Comparison of ENCODE assay signal across 8 mouse cellular contexts in the genomic region with DNA sequence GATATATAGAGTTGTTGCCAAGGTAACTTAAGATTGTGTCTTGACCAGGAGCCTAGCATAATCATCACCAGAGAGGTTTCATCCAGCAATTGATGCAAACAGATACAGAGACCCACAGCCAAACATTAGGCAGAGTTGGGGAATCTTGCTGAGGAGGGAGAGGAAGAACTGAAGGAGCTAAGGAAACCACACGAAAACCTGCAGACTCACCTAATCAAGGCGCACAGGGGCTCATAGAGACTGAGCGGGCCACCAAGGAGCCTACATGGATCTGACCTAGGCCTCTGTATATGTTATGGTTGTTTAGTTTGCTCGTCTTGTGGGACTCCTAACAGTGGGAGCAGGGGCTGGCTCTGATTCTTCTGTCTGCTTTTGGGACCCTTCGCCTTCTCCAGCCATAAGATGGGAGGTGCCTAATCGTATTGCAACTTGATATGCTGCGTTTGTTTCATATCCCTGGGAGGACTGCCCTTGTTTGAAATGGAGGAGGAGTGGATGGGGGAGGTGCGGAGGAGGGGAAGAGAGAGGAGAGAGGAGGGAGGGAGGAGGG. TPM values are rescaled to one million over a fixed set of nuclear protein-coding genes. Genes with fewer than 3 reads are reported as not detected.
A peak's percentile ranks its signal among the peaks of the same experiment; 100 is the strongest.
DNase-seq lines count a peak whose midpoint lies in the region; ATAC-seq and TF ChIP-seq lines count a peak whose summit lies in the region.

No protein-coding gene starts in this region.

- H3K27me3 ChIP-seq in intestine, embryonic 16.5 days (replicated peaks; ENCODE audit: control insufficient read depth, insufficient read depth, low read length): no peaks in the 10 kb centered on the region
- no peaks in the 10 kb centered on the region for H3K27me3 ChIP-seq in stomach, postnatal 0 days (ENCODE audit: control insufficient read depth, insufficient read depth, low read length)

- ATAC-seq in cerebellum, adult (ENCODE audit: insufficient number of reproducible peaks, low FRiP score, low TSS enrichment): peak; percentile 46; the same call in 1 of the 2 replicates
- peak; percentile 54; the same call in 1 of the 2 replicates for ATAC-seq in intestine, embryonic 16.5 days
- no peak for ATAC-seq in stomach, postnatal 0 days (ENCODE audit: low FRiP score, low TSS enrichment)
- ATAC-seq in monocyte, adult 5-6 weeks (replicated peaks; ENCODE audit: insufficient number of reproducible peaks, low FRiP score, low TSS enrichment, poor library complexity, severe bottlenecking): no peak
- no peak for ATAC-seq in megakaryocyte progenitor cell, adult 5-6 weeks (replicated peaks; ENCODE audit: poor library complexity)

- TF ChIP-seq CTCF in lung, adult 2 months (IDR thresholded peaks at IDR 0.05; ENCODE audit: insufficient read depth, low read length): no peak
- no peak for TF ChIP-seq CTCF in stomach, postnatal 0 days (IDR thresholded peaks at IDR 0.05; ENCODE audit: low read depth)

- H3K4me3 ChIP-seq in lung, adult 2 months (replicated peaks; ENCODE audit: extremely low read depth, low read depth, low read length): no peak overlapping the region
- no peak overlapping the region for H3K4me3 ChIP-seq in intestine, embryonic 16.5 days (ENCODE audit: low read length)
- no peak overlapping the region for H3K4me3 ChIP-seq in stomach, postnatal 0 days (ENCODE audit: low read depth, low read length)

- H3K4me2 ChIP-seq in intestine, embryonic 16.5 days (ENCODE audit: low read depth, low read length): peak overlapping the region; percentile 32
- peak overlapping the region; percentile 6; the same call in 1 of the 2 replicates for H3K4me2 ChIP-seq in stomach, postnatal 0 days (replicated peaks; ENCODE audit: low read depth)

- no peaks in the 10 kb centered on the region for H3K36me3 ChIP-seq in intestine, embryonic 16.5 days (ENCODE audit: control insufficient read depth, insufficient read depth, low read length)
- no peaks in the 10 kb centered on the region for H3K36me3 ChIP-seq in stomach, postnatal 0 days (ENCODE audit: control insufficient read depth, insufficient read depth, low read length)

- H3K27ac ChIP-seq in intestine, embryonic 16.5 days (ENCODE audit: low read length): peak overlapping the region; percentile 61
- no peak overlapping the region; the same call in 1 of the 2 replicates for H3K27ac ChIP-seq in stomach, postnatal 0 days (replicated peaks)

- H3K9me3 ChIP-seq in intestine, embryonic 16.5 days (ENCODE audit: control insufficient read depth, low read length): no peaks in the 10 kb centered on the region
- no peaks in the 10 kb centered on the region for H3K9me3 ChIP-seq in stomach, postnatal 0 days (ENCODE audit: control insufficient read depth, low read length)

- no peak for DNase-seq in cerebellum, postnatal 4 days (ENCODE audit: low spot score in 2 of 2)
- DNase-seq in lung, postnatal 10 days: peak; percentile 36
- no peak for DNase-seq in lung, adult 2 months
- no peak for DNase-seq in stomach, postnatal 0 days (ENCODE audit: low spot score)

- WGBS in lung, adult 2 months: 44% methylated on average over 7 of the region's 8 CpGs
- 43% methylated on average over 7 of the region's 8 CpGs for WGBS in intestine, embryonic 16.5 days
- 24% methylated on average over 7 of the region's 8 CpGs for WGBS in stomach, postnatal 0 days

- H3K9ac ChIP-seq in intestine, embryonic 16.5 days (ENCODE audit: low read depth, low read length): 0 out of 2 replicates have a peak overlapping the region, but pooled peaks have one; percentile 33
- no peak overlapping the region for H3K9ac ChIP-seq in stomach, postnatal 0 days (ENCODE audit: low read length)

- no peak for TF ChIP-seq EP300 in stomach, postnatal 0 days (optimal IDR thresholded peaks at IDR 0.05)

- no peaks in the 10 kb centered on the region for H3K4me1 ChIP-seq in lung, adult 2 months (ENCODE audit: control insufficient read depth, insufficient read depth, low read length)
- H3K4me1 ChIP-seq in intestine, embryonic 16.5 days (ENCODE audit: control insufficient read depth, insufficient read depth, low read length): peaks cover 3% of the 10 kb centered on the region; the same call in 1 of the 2 replicates
- H3K4me1 ChIP-seq in stomach, postnatal 0 days (replicated peaks; ENCODE audit: control insufficient read depth, insufficient read depth): no peaks in the 10 kb centered on the region

- no peak for TF ChIP-seq POLR2A in lung, adult 2 months (IDR thresholded peaks at IDR 0.05; ENCODE audit: borderline replicate concordance, extremely low read depth, low read depth, low read length)

RNA-seq across cellular contexts. Expression of a gene that starts 24.5 kb away (rescaled TPM):
- polyA plus RNA-seq in lung, adult 2 months (2012; rRNA removed): 0.45 and 1.0 TPM in 2 replicates
- polyA plus RNA-seq in intestine, embryonic 16.5 days (2015; fragmentation: Nextera tagmentation; extraction: Ambion mirVana): 0.18 and 0.24 TPM in 2 replicates
- 0.30 and 0.35 TPM in 2 replicates for polyA plus RNA-seq in stomach, postnatal 0 days (2015; fragmentation: Nextera tagmentation; extraction: Ambion mirVana)
- total RNA-seq in monocyte, adult 5-6 weeks (2017): 20.3 to 56.6 TPM (median 30.0 TPM) in 3 replicates
- 3.6 and 7.5 TPM in 2 replicates for total RNA-seq in megakaryocyte progenitor cell, adult 5-6 weeks (2015)
- total RNA-seq in megakaryocyte progenitor cell, adult 5-6 weeks (2017): 3.6 and 6.1 TPM in 2 replicates

Comparison
In these comparisons a context has a peak if more than half of its experiments do, and no peak if none do; other contexts are left out.
1. ATAC-seq: peak in cerebellum, adult (single experiment) and intestine, embryonic 16.5 days (single experiment); none in stomach, postnatal 0 days (single experiment), monocyte, adult 5-6 weeks (single experiment) and megakaryocyte progenitor cell, adult 5-6 weeks (single experiment).